Mouse (Mus musculus): Measurements from ENCODE around the gene BC048679. TPM values are rescaled to one million over a fixed set of nuclear protein-coding genes. Genes with fewer than 3 reads are reported as not detected.

The BC048679 gene
- total and polyA plus RNA-seq, 2 experiments from 2014 or later: not detected

DNA sequence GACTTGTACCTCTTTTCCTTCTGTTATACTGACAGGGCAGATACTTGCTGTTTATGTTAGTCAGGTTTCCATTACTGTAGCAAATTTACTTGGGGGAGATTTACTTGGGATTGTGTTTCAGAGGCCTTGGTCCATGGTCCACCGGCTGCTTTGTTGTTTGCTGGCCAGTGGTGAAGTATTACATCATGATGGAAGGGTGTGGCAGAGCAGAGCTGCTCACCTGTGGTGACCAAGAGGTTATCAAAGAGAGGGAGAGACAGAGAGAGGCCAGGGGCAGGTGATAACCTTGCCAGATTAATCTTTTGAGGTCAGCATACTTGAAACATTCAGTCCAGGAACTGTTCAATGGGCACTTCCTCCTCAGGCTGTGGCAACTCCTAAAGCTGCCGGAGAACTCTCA lies 3.0 kb upstream of the BC048679 start:
- DNase-seq (no peak), ATAC-seq (no peak)
- H3K9ac ChIP-seq: no peak overlapping the region
- no peaks in the 10 kb centered on the region for H3K27me3 ChIP-seq (ENCODE audit: insufficient read depth, low read length)
- H3K27ac ChIP-seq (ENCODE audit: low read depth, low read length): no peak overlapping the region
- no peaks in the 10 kb centered on the region for H3K4me1 ChIP-seq (ENCODE audit: insufficient read depth)
- H3K36me3 ChIP-seq (ENCODE audit: insufficient read depth): no peaks in the 10 kb centered on the region
- no peak for TF ChIP-seq CTCF (IDR thresholded peaks at IDR 0.05; ENCODE audit: low read depth)
- H3K9me3 ChIP-seq (ENCODE audit: low read length): no peaks in the 10 kb centered on the region
- H3K4me3 ChIP-seq (ENCODE audit: low read depth, low read length): no peak overlapping the region
- H3K4me2 ChIP-seq (ENCODE audit: low read depth): no peak overlapping the region
- WGBS: 81% methylated on average over 2 of the region's 2 CpGs

- DNase-seq: no peak
- Histone ChIP-seq H3K4me1 (ENCODE audit: insufficient read depth) (peaks cover 6% of the 10 kb centered on the region), H3K36me3 (ENCODE audit: insufficient read depth) (no peaks in the 10 kb centered on the region), H3K9me3 (ENCODE audit: low read length) (no peaks in the 10 kb centered on the region), H3K4me2 (ENCODE audit: low read depth) (no peak overlapping the region), H3K27ac (ENCODE audit: low read depth, low read length) (no peak overlapping the region), H3K4me3 (ENCODE audit: low read depth, low read length) (no peak overlapping the region), H3K9ac (no peak overlapping the region), H3K27me3 (ENCODE audit: insufficient read depth, low read length) (no peaks in the 10 kb centered on the region)
- no peak for ATAC-seq
- WGBS: 19% methylated on average over 6 of the region's 6 CpGs
- TF ChIP-seq CTCF (IDR thresholded peaks at IDR 0.05; ENCODE audit: low read depth): no peak
These were observed 910 bp downstream of the BC048679 start for GRCm38 (mm10) chr7:81497171-81497570.

GRCm38 (mm10) chr7:81493331-81494021 lies 4.6 kb downstream of the BC048679 start, which contains the start of gene Ap3b2:
Gene Ap3b2, minus strand, starts transcription at chr7:81493925.
- Histone ChIP-seq H3K9ac (peak within 1 kb of the TSS; percentile 97), H3K4me3 (ENCODE audit: low read depth, low read length) (peak within 1 kb of the TSS; percentile 88), H3K36me3 (ENCODE audit: insufficient read depth) (no peaks in the 10 kb centered on the region), H3K4me1 (ENCODE audit: insufficient read depth) (peaks cover 14% of the 10 kb centered on the region), H3K4me2 (ENCODE audit: low read depth) (peak within 1 kb of the TSS; percentile 63), H3K27ac (ENCODE audit: low read depth, low read length) (peak within 1 kb of the TSS; percentile 98), H3K9me3 (ENCODE audit: low read length) (no peaks in the 10 kb centered on the region), H3K27me3 (ENCODE audit: insufficient read depth, low read length) (no peaks in the 10 kb centered on the region)
- peak; percentile 87 for DNase-seq
- ATAC-seq: peak; percentile 93
- under 1% methylated on average over 57 of the region's 57 CpGs for WGBS
- no peak for TF ChIP-seq CTCF (IDR thresholded peaks at IDR 0.05; ENCODE audit: low read depth)

DNA sequence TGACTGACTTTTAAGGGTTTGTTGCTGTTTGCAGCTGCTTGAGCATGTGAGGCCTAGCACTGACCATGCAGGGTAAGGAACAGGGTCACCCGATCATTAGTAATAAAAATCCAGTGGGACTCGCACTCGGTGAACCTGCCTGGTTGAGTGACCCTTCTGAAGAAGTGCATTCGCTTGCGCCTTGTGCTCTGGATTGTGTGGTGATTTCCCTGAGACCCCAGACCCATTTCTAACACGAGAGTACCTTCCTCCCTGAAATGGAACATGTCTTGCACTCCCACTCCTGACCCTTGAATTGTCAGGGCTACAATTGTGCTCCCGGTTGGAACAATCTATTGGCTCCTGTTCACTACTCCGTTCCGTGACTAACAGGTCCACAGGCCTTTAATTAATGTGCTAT lies 5.5 kb downstream of the BC048679 start:
- Histone ChIP-seq H3K4me3 (ENCODE audit: low read depth, low read length) (peak overlapping the region; percentile 88), H3K27ac (ENCODE audit: low read depth, low read length) (peak overlapping the region; percentile 98), H3K36me3 (ENCODE audit: insufficient read depth) (no peaks in the 10 kb centered on the region), H3K4me2 (ENCODE audit: low read depth) (peak overlapping the region; percentile 63), H3K9me3 (ENCODE audit: low read length) (no peaks in the 10 kb centered on the region), H3K4me1 (ENCODE audit: insufficient read depth) (peaks cover 14% of the 10 kb centered on the region), H3K9ac (peak overlapping the region; percentile 97), H3K27me3 (ENCODE audit: insufficient read depth, low read length) (no peaks in the 10 kb centered on the region)
- DNase-seq (no peak), ATAC-seq (no peak)
- 28% methylated on average over 9 of the region's 9 CpGs for WGBS
- no peak for TF ChIP-seq CTCF (IDR thresholded peaks at IDR 0.05; ENCODE audit: low read depth)

DNA sequence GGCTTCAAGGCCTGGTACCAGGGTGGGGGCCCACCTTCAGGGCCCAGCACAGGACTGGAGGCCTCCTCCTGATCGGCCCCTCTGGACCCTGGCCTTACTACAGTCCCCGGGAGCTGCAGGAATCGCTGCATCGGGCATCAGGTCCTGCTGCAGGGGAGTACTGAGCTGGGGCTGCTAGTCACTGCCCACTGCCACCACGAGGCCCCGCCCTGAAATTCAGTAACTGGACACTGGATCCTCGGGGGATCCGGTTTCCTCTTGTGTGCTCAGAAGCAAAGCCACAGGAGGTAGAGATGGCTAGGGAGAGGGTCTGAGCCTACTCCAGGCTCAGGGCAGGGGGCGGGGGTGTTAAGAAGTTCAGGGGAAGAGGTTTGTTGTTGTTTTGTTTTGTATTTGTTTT lies 8.4 kb downstream of the BC048679 start:
- Histone ChIP-seq H3K4me2 (ENCODE audit: low read depth) (no peak overlapping the region), H3K27ac (ENCODE audit: low read depth, low read length) (no peak overlapping the region), H3K4me1 (ENCODE audit: insufficient read depth) (peaks cover 14% of the 10 kb centered on the region), H3K9ac (no peak overlapping the region), H3K27me3 (ENCODE audit: insufficient read depth, low read length) (no peaks in the 10 kb centered on the region), H3K36me3 (ENCODE audit: insufficient read depth) (peaks cover 1% of the 10 kb centered on the region; the same call in 1 of the 2 replicates), H3K4me3 (ENCODE audit: low read depth, low read length) (no peak overlapping the region), H3K9me3 (ENCODE audit: low read length) (no peaks in the 10 kb centered on the region)
- 8% methylated on average over 9 of the region's 9 CpGs for WGBS
- ATAC-seq (no peak), DNase-seq (no peak)
- TF ChIP-seq CTCF (IDR thresholded peaks at IDR 0.05; ENCODE audit: low read depth): no peak

GRCm38 (mm10) chr7:81480800-81481199 lies 17.3 kb downstream of the BC048679 start:
- no peak for TF ChIP-seq CTCF (IDR thresholded peaks at IDR 0.05; ENCODE audit: low read depth)
- H3K4me2 ChIP-seq (ENCODE audit: low read depth): no peak overlapping the region
- no peak overlapping the region for H3K4me3 ChIP-seq (ENCODE audit: low read depth, low read length)
- 4% methylated on average over 8 of the region's 8 CpGs for WGBS
- H3K9ac ChIP-seq: no peak overlapping the region
- no peak for ATAC-seq
- peaks cover 38% of the 10 kb centered on the region for H3K36me3 ChIP-seq (ENCODE audit: insufficient read depth)
- H3K4me1 ChIP-seq (ENCODE audit: insufficient read depth): no peaks in the 10 kb centered on the region
- no peak overlapping the region for H3K27ac ChIP-seq (ENCODE audit: low read depth, low read length)
- DNase-seq: no peak
- H3K9me3 ChIP-seq (ENCODE audit: low read length): no peaks in the 10 kb centered on the region
- H3K27me3 ChIP-seq (ENCODE audit: insufficient read depth, low read length): no peaks in the 10 kb centered on the region

GRCm38 (mm10) chr7:81479531-81480090 lies 18.5 kb downstream of the BC048679 start:
- 69% methylated on average over 3 of the region's 3 CpGs for WGBS
- no peak; the same call in 1 of the 2 replicates for ATAC-seq

More at GRCm38 (mm10) chr7:81479531-81480090, 18.5 kb downstream of the BC048679 start:
- Histone ChIP-seq H3K4me2 (ENCODE audit: low read depth) (no peak overlapping the region), H3K27me3 (ENCODE audit: insufficient read depth, low read length) (no peaks in the 10 kb centered on the region), H3K9ac (no peak overlapping the region), H3K4me3 (ENCODE audit: low read depth, low read length) (no peak overlapping the region), H3K36me3 (ENCODE audit: insufficient read depth) (peaks cover 36% of the 10 kb centered on the region), H3K9me3 (ENCODE audit: low read length) (no peaks in the 10 kb centered on the region), H3K27ac (ENCODE audit: low read depth, low read length) (no peak overlapping the region), H3K4me1 (ENCODE audit: insufficient read depth) (no peaks in the 10 kb centered on the region)
- TF ChIP-seq CTCF (IDR thresholded peaks at IDR 0.05; ENCODE audit: low read depth): no peak
- DNase-seq: no peak
